In genomic region chr12:85169117-85169858, GRCm38 (mm10) we compare ENCODE assay signal across 1 mouse cellular context.
TF ChIP-seq lines count a peak whose summit lies in the region.

No protein-coding gene starts in this region.

TF ChIP-seq in CH12.LX, 34 proteins besides CTCF, POLR2A, EP300 and RAD21:
- no peak for TF ChIP-seq USF1 (IDR thresholded peaks at IDR 0.05; ENCODE audit: low read depth, low read length)
- no peak for TF ChIP-seq MYC (IDR thresholded peaks at IDR 0.05; ENCODE audit: low read depth, low read length)
- TF ChIP-seq BHLHE40 (IDR thresholded peaks at IDR 0.05; ENCODE audit: low read depth, low read length): peak; percentile 40; the same call in 1 of the 2 replicates
- TF ChIP-seq MXI1 (IDR thresholded peaks at IDR 0.05; ENCODE audit: low read depth, low read length): peak; percentile 24; the same call in 1 of the 2 replicates
- TF ChIP-seq ETS1 (conservative IDR thresholded peaks at IDR 0.05; ENCODE audit: low read depth, low read length): no peak
- peak; percentile 63 for TF ChIP-seq MEF2A (IDR thresholded peaks at IDR 0.05; ENCODE audit: borderline replicate concordance, low read depth, low read length)
- TF ChIP-seq MAZ (IDR thresholded peaks at IDR 0.05; ENCODE audit: low read depth, low read length): peak; percentile 100
- peak; percentile 47 for TF ChIP-seq IRF4 (IDR thresholded peaks at IDR 0.05; ENCODE audit: low read depth, low read length)
- no peak for TF ChIP-seq GABPA (IDR thresholded peaks at IDR 0.05; ENCODE audit: insufficient replicate concordance, low read depth, low read length)
- TF ChIP-seq E2F4 (IDR thresholded peaks at IDR 0.05; ENCODE audit: insufficient replicate concordance, low read depth, low read length): no peak
- TF ChIP-seq POLR2AphosphoS2 (IDR thresholded peaks at IDR 0.05; ENCODE audit: low read depth, low read length): no peak
- TF ChIP-seq TCF12 (IDR thresholded peaks at IDR 0.05; ENCODE audit: low read depth, low read length): peak; percentile 29; the same call in 1 of the 2 replicates
- TF ChIP-seq ELF1 (IDR thresholded peaks at IDR 0.05; ENCODE audit: low read depth, low read length): peak; percentile 50
- no peak for TF ChIP-seq MAFK (IDR thresholded peaks at IDR 0.05; ENCODE audit: insufficient replicate concordance, low read length)
- no peak for TF ChIP-seq USF2 (conservative IDR thresholded peaks at IDR 0.05; ENCODE audit: low read depth, low read length)
- peak; percentile 87 for TF ChIP-seq SMC3 (IDR thresholded peaks at IDR 0.05; ENCODE audit: low read depth, low read length)
- TF ChIP-seq SIN3A (IDR thresholded peaks at IDR 0.05; ENCODE audit: low read length): peak; percentile 75
- TF ChIP-seq KAT2A (IDR thresholded peaks at IDR 0.05; ENCODE audit: insufficient replicate concordance, low read length): 0 out of 2 replicates have a peak, but pooled peaks have one; percentile 42
- peak; percentile 31; the same call in 1 of the 2 replicates for TF ChIP-seq NRF1 (IDR thresholded peaks at IDR 0.05; ENCODE audit: low read depth, low read length)
- TF ChIP-seq NELFE (IDR thresholded peaks at IDR 0.05; ENCODE audit: low read depth, low read length): peak; percentile 50; the same call in 1 of the 2 replicates
- peak; percentile 29; the same call in 1 of the 2 replicates for TF ChIP-seq ZC3H11A (IDR thresholded peaks at IDR 0.05; ENCODE audit: low read depth, low read length)
- TF ChIP-seq MAX (IDR thresholded peaks at IDR 0.05; ENCODE audit: low read length): peak; percentile 52; the same call in 1 of the 2 replicates
